ENCODE assay signal across 25 mouse cellular contexts in the genomic region with DNA sequence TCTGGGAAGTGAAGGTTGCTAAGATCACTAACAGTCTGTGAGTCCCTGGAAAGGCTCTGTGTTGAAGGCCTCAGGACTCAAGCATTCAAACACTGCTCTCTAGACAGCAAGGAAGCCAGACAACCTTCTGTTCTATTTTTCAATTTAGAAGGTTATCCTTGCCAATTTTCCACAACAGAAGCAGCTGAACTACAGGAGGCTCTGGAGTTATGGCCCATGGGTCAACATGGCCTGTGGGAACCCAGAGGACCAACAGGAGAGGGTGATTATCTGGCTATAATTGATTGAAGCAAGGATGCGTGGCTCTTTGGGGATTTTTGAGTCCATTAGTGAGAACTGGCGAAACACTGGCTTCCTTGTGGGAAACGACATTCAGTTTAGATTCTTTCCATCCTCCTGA. TPM values are rescaled to one million over a fixed set of nuclear protein-coding genes. Genes with fewer than 3 reads are reported as not detected.
DNase-seq lines count a peak whose midpoint lies in the region; ATAC-seq and TF ChIP-seq lines count a peak whose summit lies in the region.
"Had no signal": no experiment of that assay in that cellular context is flagged by ENCODE, and none has a peak within 500 bp of the region (broad histone marks: within the 10 kb centered on the region; RNA-seq: fewer than 3 reads in every experiment).

No protein-coding gene starts in this region.

- H3K4me3 ChIP-seq in heart, embryonic 15.5 days, result no peak overlapping the region
- H3K4me3 ChIP-seq in liver, adult 2 months (ENCODE audit: insufficient read depth, low read depth, low read length), result no peak overlapping the region
- no peak overlapping the region for H3K4me3 ChIP-seq in liver, postnatal 0 days (ENCODE audit: low read depth, low read length)
- no peak overlapping the region for H3K4me3 ChIP-seq in embryonic facial prominence, embryonic 15.5 days (replicated peaks)
- H3K4me3 ChIP-seq: forebrain, embryonic 15.5 days; limb, embryonic 15.5 days; liver, embryonic 15.5 days; midbrain, embryonic 15.5 days; stomach, embryonic 15.5 days had no signal

- peak; percentile 41 for DNase-seq in gastrocnemius, postnatal 25 days
- DNase-seq in gastrocnemius, adult 8-10 months (ENCODE audit: low spot score in 2 of 2), result no peak
- no peak for DNase-seq in heart, postnatal 25 days (ENCODE audit: low spot score)
- DNase-seq in liver, adult 2 months (ENCODE audit: extremely low read depth, low read depth, low spot score), result peak; percentile 4
- DNase-seq in liver, postnatal 0 days, result no peak
- no peak for DNase-seq in ovary, postnatal 10 days (ENCODE audit: low spot score)
- DNase-seq: adrenal gland, adult 8-10 months; cerebellum, adult 18-20 months; cerebellum, postnatal 14 days; gastrocnemius, postnatal 36 days; kidney, postnatal 25 days; layer of hippocampus, postnatal 36 days; right cerebral cortex, adult 18-20 months; right cerebral cortex, postnatal 4 days; thymus, adult 2 months had no signal

- intact Hi-C loops in heart, postnatal 25 days (cut with DNase I), result no loop called here

- peak overlapping the region; percentile 22 for H3K27ac ChIP-seq in heart, embryonic 15.5 days
- H3K27ac ChIP-seq in liver, adult 2 months (replicated peaks; ENCODE audit: insufficient read depth, low read depth, low read length), result no peak overlapping the region
- no peak overlapping the region for H3K27ac ChIP-seq in liver, postnatal 0 days (ENCODE audit: low read depth)
- H3K27ac ChIP-seq in embryonic facial prominence, embryonic 15.5 days (replicated peaks), result peak overlapping the region; percentile 18; the same call in 1 of the 2 replicates
- H3K27ac ChIP-seq: forebrain, embryonic 15.5 days; limb, embryonic 15.5 days; liver, embryonic 15.5 days; macrophage; midbrain, embryonic 15.5 days had no signal

- peaks cover 45% of the 10 kb centered on the region for H3K4me1 ChIP-seq in heart, embryonic 15.5 days (replicated peaks)
- H3K4me1 ChIP-seq in liver, adult 2 months (ENCODE audit: control insufficient read depth, insufficient read depth, low read length), result no peaks in the 10 kb centered on the region; the same call in 1 of the 2 replicates
- H3K4me1 ChIP-seq in liver, postnatal 0 days (ENCODE audit: insufficient read depth), result no peaks in the 10 kb centered on the region
- peaks cover 9% of the 10 kb centered on the region; the same call in 1 of the 2 replicates for H3K4me1 ChIP-seq in embryonic facial prominence, embryonic 15.5 days
- H3K4me1 ChIP-seq: liver, embryonic 15.5 days had no signal

- H3K36me3 ChIP-seq in heart, embryonic 15.5 days, result no peaks in the 10 kb centered on the region
- no peaks in the 10 kb centered on the region; the same call in 1 of the 2 replicates for H3K36me3 ChIP-seq in liver, adult 2 months (ENCODE audit: control insufficient read depth, insufficient read depth, low read length)
- H3K36me3 ChIP-seq in liver, postnatal 0 days (replicated peaks; ENCODE audit: insufficient read depth, low read length), result no peaks in the 10 kb centered on the region
- no peaks in the 10 kb centered on the region for H3K36me3 ChIP-seq in embryonic facial prominence, embryonic 15.5 days
- H3K36me3 ChIP-seq: forebrain, embryonic 15.5 days; limb, embryonic 15.5 days; liver, embryonic 15.5 days; midbrain, embryonic 15.5 days; stomach, embryonic 15.5 days had no signal

- H3K9ac ChIP-seq in heart, embryonic 15.5 days, result no peak overlapping the region
- no peak overlapping the region for H3K9ac ChIP-seq in liver, adult 2 months (ENCODE audit: low read depth, low read length)
- H3K9ac ChIP-seq in liver, postnatal 0 days (replicated peaks), result no peak overlapping the region
- no peak overlapping the region for H3K9ac ChIP-seq in embryonic facial prominence, embryonic 15.5 days
- H3K9ac ChIP-seq: forebrain, embryonic 15.5 days; limb, embryonic 15.5 days; liver, embryonic 15.5 days; midbrain, embryonic 15.5 days; stomach, embryonic 15.5 days had no signal

- no peak for ATAC-seq in heart, embryonic 15.5 days (replicated peaks; ENCODE audit: insufficient number of reproducible peaks, insufficient read depth, low FRiP score, low read depth)
- ATAC-seq in liver, postnatal 0 days, result no peak
- ATAC-seq in embryonic facial prominence, embryonic 15.5 days (ENCODE audit: insufficient number of reproducible peaks, low FRiP score, low TSS enrichment, low read depth), result 0 out of 2 replicates have a peak, but pooled peaks have one; percentile 17
- ATAC-seq: forebrain, embryonic 15.5 days; hindbrain, embryonic 16.5 days; intestine, postnatal 0 days; midbrain, embryonic 15.5 days had no signal

- H3K27me3 ChIP-seq in heart, embryonic 15.5 days, result no peaks in the 10 kb centered on the region
- no peaks in the 10 kb centered on the region for H3K27me3 ChIP-seq in liver, adult 2 months (ENCODE audit: control insufficient read depth, insufficient read depth, low read length)
- H3K27me3 ChIP-seq in liver, postnatal 0 days (ENCODE audit: insufficient read depth, low read length), result no peaks in the 10 kb centered on the region
- no peaks in the 10 kb centered on the region for H3K27me3 ChIP-seq in embryonic facial prominence, embryonic 15.5 days
- H3K27me3 ChIP-seq: forebrain, embryonic 15.5 days; limb, embryonic 15.5 days; liver, embryonic 15.5 days; midbrain, embryonic 15.5 days; stomach, embryonic 15.5 days had no signal

- no peak for TF ChIP-seq POLR2A in liver, adult 2 months (IDR thresholded peaks at IDR 0.05; ENCODE audit: extremely low read depth, insufficient read depth, low read length)

- 72% methylated on average over 3 of the region's 3 CpGs for WGBS in heart, embryonic 15.5 days
- 89% methylated on average over 3 of the region's 3 CpGs for WGBS in liver, adult 2 months
- 75% methylated on average over 3 of the region's 3 CpGs for WGBS in liver, postnatal 0 days (ENCODE audit: insufficient replicate concordance)
- 50% methylated on average over 3 of the region's 3 CpGs for WGBS in embryonic facial prominence, embryonic 15.5 days

- H3K4me2 ChIP-seq in heart, embryonic 15.5 days, result no peak overlapping the region
- H3K4me2 ChIP-seq in liver, postnatal 0 days (ENCODE audit: low read depth, low read length), result no peak overlapping the region
- H3K4me2 ChIP-seq in embryonic facial prominence, embryonic 15.5 days (replicated peaks), result no peak overlapping the region
- H3K4me2 ChIP-seq: forebrain, embryonic 15.5 days; limb, embryonic 15.5 days; liver, embryonic 15.5 days; midbrain, embryonic 15.5 days; stomach, embryonic 15.5 days had no signal

- H3K9me3 ChIP-seq in heart, embryonic 15.5 days (replicated peaks), result no peaks in the 10 kb centered on the region
- no peaks in the 10 kb centered on the region for H3K9me3 ChIP-seq in liver, postnatal 0 days (ENCODE audit: low read length)
- H3K9me3 ChIP-seq in embryonic facial prominence, embryonic 15.5 days (replicated peaks), result no peaks in the 10 kb centered on the region
- H3K9me3 ChIP-seq: forebrain, embryonic 15.5 days; limb, embryonic 15.5 days; liver, embryonic 15.5 days; midbrain, embryonic 15.5 days; stomach, embryonic 15.5 days had no signal

- H3K79me2 ChIP-seq in liver, adult 2 months (ENCODE audit: control insufficient read depth, insufficient read depth, low read length), result no peaks in the 10 kb centered on the region

- TF ChIP-seq CTCF in liver, adult 2 months (IDR thresholded peaks at IDR 0.05; ENCODE audit: low read depth, low read length), result no peak
- TF ChIP-seq CTCF in liver, postnatal 0 days (IDR thresholded peaks at IDR 0.05; ENCODE audit: low read depth), result no peak

- no peak for TF ChIP-seq EP300 in liver, postnatal 0 days (IDR thresholded peaks at IDR 0.05; ENCODE audit: low read depth)

RNA-seq across cellular contexts. Expression of a gene that starts 48.7 kb away (rescaled TPM):
- total RNA-seq in gastrocnemius, postnatal 25 days (2021), result 1 to 10 TPM; 3.4 to 3.9 TPM
- total RNA-seq in gastrocnemius, adult 8-10 months (2022), result 1 to 10 TPM; 2.2 to 3.6 (median 2.8) TPM
- 0.58 and 0.62 TPM in 2 replicates for polyA plus RNA-seq in heart, embryonic 15.5 days (2015; fragmentation: Nextera tagmentation; extraction: Ambion mirVana)
- total RNA-seq in heart, postnatal 25 days (2021), result 10 to 100 TPM in 1 of 2 experiments, 1 to 10 TPM in 1; 8.9 to 11.6 TPM
- 0.74 and 1.1 TPM in 2 replicates for total RNA-seq in liver, adult 2 months (2014; rRNA removed)
- polyA plus RNA-seq in liver, adult 2 months (2012; rRNA removed), result 0.47 and 0.56 TPM in 2 replicates
- polyA plus RNA-seq in liver, postnatal 0 days (2015; fragmentation: Nextera tagmentation; extraction: Ambion mirVana), result 0.33 and 0.39 TPM in 2 replicates
- polyA plus RNA-seq in embryonic facial prominence, embryonic 15.5 days (2015; fragmentation: Nextera tagmentation; extraction: Ambion mirVana), result 0.68 and 0.81 TPM in 2 replicates

Comparison
In these comparisons a context has a peak if more than half of its experiments do, and no peak if none do; other contexts are left out.
1. DNase-seq: peak in gastrocnemius, postnatal 25 days (single experiment) and liver, adult 2 months (single experiment); none in gastrocnemius, adult 8-10 months (0 of 2), heart, postnatal 25 days (single experiment), liver, postnatal 0 days (single experiment) and ovary, postnatal 10 days (single experiment).
2. H3K27ac ChIP-seq: peak in heart, embryonic 15.5 days (single experiment) and embryonic facial prominence, embryonic 15.5 days (single experiment); none in liver, adult 2 months (single experiment) and liver, postnatal 0 days (single experiment).